Mouse (Mus musculus) midbrain, embryonic 14.5 days (tissue): Measurements from ENCODE around the gene A430078G23Rik. TPM values are rescaled to one million over a fixed set of nuclear protein-coding genes. Genes with fewer than 3 reads are reported as not detected.

Experiments used
- ATAC-seq: fragments of 200-750 bp; cut with Nextera tagmentation; 2 replicates; pipeline ENCODE4 v1.8.0; 2017; ENCODE audit warnings: moderate number of reproducible peaks, moderate library complexity; ENCODE audit not compliant: low FRiP score, low TSS enrichment
- DNase-seq: peaks from one replicate; pipeline ENCODE4 v3.0.0-alpha.2; 2015
- H3K27ac ChIP-seq: fragments of 300-500 bp; sonication (generic); replicated peaks from 2 replicates; pipeline ENCODE4 v1.5.1; 2014; ENCODE audit warnings: mild to moderate bottlenecking, low read depth, low read length, moderate library complexity
- H3K27me3 ChIP-seq: fragments of 300-500 bp; sonication (generic); 2 replicates; pipeline ENCODE4 v1.6.1; 2014; ENCODE audit warnings: low read length, control low read depth, mixed read lengths; ENCODE audit not compliant: control insufficient read depth, insufficient read depth
- H3K36me3 ChIP-seq: fragments of 300-500 bp; sonication (generic); 2 replicates; pipeline ENCODE4 v1.6.1; 2014; ENCODE audit warnings: low read length, control low read depth; ENCODE audit not compliant: control insufficient read depth, insufficient read depth
- H3K4me1 ChIP-seq: fragments of 300-500 bp; sonication (generic); 2 replicates; pipeline ENCODE4 v1.6.1; 2014; ENCODE audit warnings: mild to moderate bottlenecking, antibody characterized with exemption, low read length, control low read depth; ENCODE audit not compliant: control insufficient read depth, insufficient read depth
- H3K4me2 ChIP-seq: fragments of 300-500 bp; sonication (generic); 2 replicates; pipeline ENCODE4 v1.6.1; 2014; ENCODE audit warnings: mild to moderate bottlenecking, low read length, moderate library complexity
- H3K4me3 ChIP-seq: fragments of 300-500 bp; sonication (generic); replicated peaks from 2 replicates; pipeline ENCODE4 v1.5.1; 2014; ENCODE audit warnings: low read depth, low read length
- H3K9ac ChIP-seq: fragments of 300-500 bp; sonication (generic); replicated peaks from 2 replicates; pipeline ENCODE4 v1.6.1; 2014; ENCODE audit warnings: mild to moderate bottlenecking, low read length, moderate library complexity
- H3K9me3 ChIP-seq: fragments of 300-500 bp; sonication (generic); 2 replicates; pipeline ENCODE4 v1.6.1; 2016; ENCODE audit warnings: low read length, control low read depth, mixed read lengths; ENCODE audit not compliant: control insufficient read depth
- WGBS: fragments of 180-500 bp; shearing (Covaris S2); extraction: QIAGEN DNeasy Blood & Tissue Kit; methylation state at CpG from one replicate; pipeline ENCODE4 v1.1.7; 2014; 5-methylcytosine and 5-hydroxymethylcytosine counted together
- polyA plus RNA-seq: library from polyadenylated mRNA; unstranded; fragments of >200 nt; fragmentation: Nextera tagmentation; extraction: Ambion mirVana; gene quantifications from 2 replicates; pipeline ENCODE4 v1.2.1, GENCODE M21; 2014

A430078G23Rik gene
- polyA plus RNA-seq, 1 experiment from 2014 or later = not detected

DNA sequence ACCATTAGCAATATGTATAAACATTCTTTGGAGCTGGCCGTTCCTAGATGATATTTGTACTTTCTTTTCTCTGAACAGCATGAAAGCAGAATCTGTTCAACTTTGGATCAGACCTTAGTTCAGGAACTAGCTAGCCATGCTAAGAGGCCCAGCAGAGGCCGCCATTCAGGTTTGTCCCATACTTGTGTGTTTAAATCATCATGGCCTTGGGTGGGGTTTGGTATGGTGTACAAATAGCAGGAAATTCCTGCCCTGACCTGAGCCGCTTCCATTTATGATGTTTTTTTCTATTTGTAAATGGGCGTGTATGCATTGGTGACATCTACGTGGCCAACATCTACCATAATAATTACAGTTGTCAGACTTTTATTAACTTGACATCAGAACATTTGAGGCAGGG is 72.0 kb downstream of the A430078G23Rik start:
- no peak overlapping the region for H3K4me3 ChIP-seq
- peaks cover 22% of the 10 kb centered on the region for H3K36me3 ChIP-seq
- no peaks in the 10 kb centered on the region for H3K9me3 ChIP-seq
- no peak overlapping the region for H3K4me2 ChIP-seq
- 94% methylated on average over 5 of the region's 5 CpGs for WGBS
- ATAC-seq (no peak), DNase-seq (no peak)
- H3K9ac ChIP-seq = no peak overlapping the region
- H3K27me3 ChIP-seq = no peaks in the 10 kb centered on the region
- no peaks in the 10 kb centered on the region for H3K4me1 ChIP-seq
- no peak overlapping the region for H3K27ac ChIP-seq

DNA sequence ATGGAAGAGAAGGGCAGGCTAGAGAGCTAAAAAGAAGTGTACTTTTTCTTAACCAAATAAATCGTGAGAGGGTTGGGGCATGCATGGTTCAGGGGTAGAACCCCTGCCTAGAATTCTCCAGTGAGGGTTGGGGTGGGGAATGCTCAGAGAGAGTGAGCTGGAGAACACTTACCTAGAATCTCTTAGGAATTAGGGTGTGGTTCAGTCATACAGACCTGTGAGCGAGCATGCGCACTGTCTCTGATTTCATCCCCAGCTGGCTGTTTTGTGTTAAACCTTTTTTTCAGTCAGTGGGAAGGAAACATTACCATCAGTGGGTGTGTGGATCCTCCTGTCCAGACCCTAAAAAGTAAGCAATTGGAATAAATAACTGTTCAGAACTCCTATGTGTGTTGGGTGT is 73.0 kb downstream of the A430078G23Rik start:
- ATAC-seq (no peak), DNase-seq (no peak)
- H3K4me2 ChIP-seq = no peak overlapping the region
- 92% methylated on average over 3 of the region's 3 CpGs for WGBS
- H3K4me3 ChIP-seq = no peak overlapping the region
- no peak overlapping the region for H3K9ac ChIP-seq
- peaks cover 31% of the 10 kb centered on the region for H3K36me3 ChIP-seq
- H3K27ac ChIP-seq = no peak overlapping the region
- H3K9me3 ChIP-seq = no peaks in the 10 kb centered on the region
- no peaks in the 10 kb centered on the region for H3K4me1 ChIP-seq
- H3K27me3 ChIP-seq = no peaks in the 10 kb centered on the region

DNA sequence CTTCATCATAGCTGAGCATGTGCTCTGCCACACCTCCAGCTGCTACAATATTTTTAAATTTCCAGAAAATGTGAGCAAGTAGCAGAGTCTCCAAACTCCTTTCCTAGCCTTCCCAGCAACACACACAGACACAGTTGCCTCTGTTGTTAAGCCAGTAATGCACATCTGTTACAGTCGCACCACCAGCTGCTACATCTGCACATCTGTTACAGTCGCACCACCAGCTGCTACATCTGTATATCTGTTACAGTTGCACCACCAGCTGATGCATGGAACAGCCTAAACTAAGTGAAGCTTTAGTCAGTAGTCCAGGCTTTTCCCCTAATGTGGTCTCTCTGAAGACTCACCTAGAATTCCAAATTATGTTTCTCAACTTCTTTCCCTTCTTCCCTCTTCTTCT is 75.2 kb downstream of the A430078G23Rik start:
- no peaks in the 10 kb centered on the region for H3K27me3 ChIP-seq
- no peak for DNase-seq
- H3K4me3 ChIP-seq = no peak overlapping the region
- no peak overlapping the region for H3K27ac ChIP-seq
- no peak for ATAC-seq
- peaks cover 53% of the 10 kb centered on the region for H3K36me3 ChIP-seq
- no peak overlapping the region for H3K4me2 ChIP-seq
- WGBS = 90% methylated on average over 2 of the region's 2 CpGs
- H3K4me1 ChIP-seq = no peaks in the 10 kb centered on the region
- H3K9ac ChIP-seq = no peak overlapping the region
- H3K9me3 ChIP-seq = no peaks in the 10 kb centered on the region

DNA sequence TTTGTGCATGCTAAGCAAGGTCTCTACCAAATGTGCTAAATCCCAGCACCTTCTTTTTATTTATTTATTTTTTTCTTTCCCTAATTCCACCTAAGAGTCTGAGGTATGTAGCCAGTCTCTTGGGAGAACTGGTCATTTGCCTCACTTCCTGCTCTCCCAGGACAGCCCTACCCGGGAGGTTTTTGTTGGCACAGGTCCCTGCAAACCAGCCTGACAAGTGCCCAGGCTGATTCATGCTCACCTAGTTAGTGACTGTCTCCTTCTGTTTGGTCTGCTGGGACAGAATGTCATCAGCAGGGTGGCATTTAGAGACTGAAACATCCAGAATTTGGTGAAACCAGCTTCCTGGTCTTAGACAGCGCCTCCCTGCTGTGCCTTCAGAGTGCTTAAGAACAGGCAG is 76.8 kb downstream of the A430078G23Rik start:
- Histone ChIP-seq H3K27ac (no peak overlapping the region), H3K4me1 (no peaks in the 10 kb centered on the region), H3K9me3 (no peaks in the 10 kb centered on the region), H3K36me3 (peaks cover 67% of the 10 kb centered on the region), H3K4me2 (no peak overlapping the region), H3K4me3 (no peak overlapping the region), H3K9ac (no peak overlapping the region), H3K27me3 (no peaks in the 10 kb centered on the region)
- ATAC-seq (no peak), DNase-seq (no peak)
- WGBS = 83% methylated on average over 2 of the region's 2 CpGs

DNA sequence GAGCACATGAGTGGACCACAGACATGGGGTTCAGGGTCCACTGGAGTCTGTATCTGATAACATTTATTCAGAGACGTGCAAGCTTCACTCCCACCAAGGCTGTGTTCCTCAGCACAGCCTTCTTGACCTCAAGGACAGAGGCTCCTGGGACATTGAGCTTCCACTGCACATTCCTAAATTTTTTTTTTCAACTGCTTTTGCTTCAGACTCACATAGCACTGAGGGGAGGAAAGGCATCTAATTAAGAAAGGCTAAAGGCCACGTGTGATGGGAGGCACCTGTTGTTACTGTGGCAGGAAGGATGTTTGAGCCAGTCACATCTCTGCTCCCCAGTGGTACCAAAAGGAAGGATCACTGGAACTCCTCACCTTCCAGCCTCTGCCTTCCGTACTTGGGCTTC is 77.9 kb downstream of the A430078G23Rik start:
- DNase-seq = no peak
- Histone ChIP-seq H3K9me3 (no peaks in the 10 kb centered on the region), H3K4me2 (no peak overlapping the region), H3K27ac (no peak overlapping the region), H3K4me1 (no peaks in the 10 kb centered on the region), H3K27me3 (no peaks in the 10 kb centered on the region), H3K4me3 (no peak overlapping the region), H3K36me3 (peaks cover 78% of the 10 kb centered on the region), H3K9ac (no peak overlapping the region)
- no peak for ATAC-seq
- 94% methylated on average over 3 of the region's 3 CpGs for WGBS

DNA sequence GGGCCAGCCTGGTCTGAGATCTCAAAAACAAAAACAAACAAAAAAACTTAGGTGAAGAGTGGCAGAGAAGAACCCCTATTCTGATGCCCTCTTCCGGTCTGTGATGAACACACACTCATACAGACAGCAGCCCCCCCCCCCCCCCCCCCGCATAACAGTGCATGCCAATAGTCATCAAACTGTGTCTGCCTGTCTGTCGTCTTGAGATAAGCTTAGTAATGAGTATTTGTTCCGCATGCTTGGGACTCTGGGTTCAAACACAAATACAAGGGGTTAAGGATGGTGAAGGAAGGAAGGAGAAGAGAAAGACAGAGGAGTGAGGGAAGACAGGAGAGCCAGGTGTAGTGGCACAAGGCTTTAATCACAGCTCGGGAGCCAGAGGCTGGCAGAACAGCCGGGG is 83.3 kb downstream of the A430078G23Rik start:
- H3K36me3 ChIP-seq = peaks cover 97% of the 10 kb centered on the region
- DNase-seq (no peak), ATAC-seq (no peak)
- H3K27ac ChIP-seq = no peak overlapping the region
- H3K4me1 ChIP-seq = no peaks in the 10 kb centered on the region
- no peaks in the 10 kb centered on the region for H3K27me3 ChIP-seq
- no peak overlapping the region for H3K4me3 ChIP-seq
- no peak overlapping the region for H3K9ac ChIP-seq
- H3K4me2 ChIP-seq = no peak overlapping the region
- H3K9me3 ChIP-seq = no peaks in the 10 kb centered on the region
- 81% methylated on average over 6 of the region's 6 CpGs for WGBS

DNA sequence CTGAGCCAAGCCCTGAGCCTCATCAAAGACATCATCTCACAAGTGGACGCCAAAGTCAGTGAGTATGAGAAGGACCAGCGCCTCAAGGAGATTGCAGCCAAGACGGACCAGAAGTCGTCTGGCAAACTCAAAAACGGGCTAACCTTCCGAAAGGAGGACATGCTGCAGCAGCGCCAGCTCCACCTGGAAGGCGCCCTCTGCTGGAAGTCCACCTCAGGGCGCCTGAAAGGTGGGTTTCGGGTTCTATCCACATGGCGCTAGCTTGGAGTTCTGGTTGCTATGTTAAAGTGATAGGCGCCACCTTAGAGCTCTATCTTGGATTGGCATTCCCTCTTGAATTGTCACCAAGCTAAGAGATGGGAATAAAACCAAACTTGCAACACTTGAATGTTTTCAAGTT is 86.3 kb downstream of the A430078G23Rik start:
- Histone ChIP-seq H3K27me3 (no peaks in the 10 kb centered on the region), H3K4me2 (no peak overlapping the region), H3K27ac (no peak overlapping the region), H3K9me3 (no peaks in the 10 kb centered on the region), H3K4me1 (no peaks in the 10 kb centered on the region), H3K36me3 (peaks cover 79% of the 10 kb centered on the region), H3K9ac (no peak overlapping the region), H3K4me3 (no peak overlapping the region)
- WGBS = 81% methylated on average over 12 of the region's 12 CpGs
- peak; percentile 29 for DNase-seq
- no peak for ATAC-seq

Other genes starting within 250 kb of the A430078G23Rik start
- gene Insr, start 73.8 kb upstream of the A430078G23Rik start, polyA plus RNA-seq = 53.5 and 55.0 TPM in 2 replicates
- gene Arhgef18, start 39.6 kb downstream of the A430078G23Rik start, polyA plus RNA-seq = 12.5 and 13.2 TPM in 2 replicates
- gene Pex11g, start 114.3 kb downstream of the A430078G23Rik start, polyA plus RNA-seq = 3.2 and 3.9 TPM in 2 replicates
- gene Tex45, start 117.4 kb downstream of the A430078G23Rik start, polyA plus RNA-seq = 0.18 and 0.58 TPM in 2 replicates
- gene Zfp358, start 139.7 kb downstream of the A430078G23Rik start, polyA plus RNA-seq = 53.0 and 80.8 TPM in 2 replicates
- gene Mcoln1, start 147.0 kb downstream of the A430078G23Rik start, polyA plus RNA-seq = 76.7 and 78.9 TPM in 2 replicates
- gene Pnpla6, start 162.0 kb downstream of the A430078G23Rik start, polyA plus RNA-seq = 26.4 and 31.1 TPM in 2 replicates
- 0.27 and 0.70 TPM in 2 replicates for gene C330021F23Rik, start 214.6 kb downstream of the A430078G23Rik start, polyA plus RNA-seq
- 43.1 and 49.0 TPM in 2 replicates for gene Camsap3, start 233.9 kb downstream of the A430078G23Rik start, polyA plus RNA-seq